Mouse (Mus musculus) CH12.LX (cell line): Measurements from ENCODE around the gene Gm3573. TPM values are rescaled to one million over a fixed set of nuclear protein-coding genes. Genes with fewer than 3 reads are reported as not detected.
"Not testable (repeated sequence)": the region's sequence is repeated elsewhere in the genome, so short reads cannot be mapped to it uniquely, and the experiment has no call there.

ENCODE experiments used
- DNase-seq: peaks from one replicate; pipeline ENCODE4 v3.0.0-alpha.2; 2013; ENCODE audit errors: extremely low read depth
- H3K27ac ChIP-seq: 2 replicates; pipeline ENCODE4 v1.5.1; 2012; ENCODE audit warnings: low read depth, mild to moderate bottlenecking, control low read depth, moderate library complexity; ENCODE audit not compliant: insufficient read depth
- H3K27me3 ChIP-seq: replicated peaks from 2 replicates; pipeline ENCODE3; 2012; ENCODE audit warnings: inconsistent platforms
- H3K36me3 ChIP-seq, 2 experiments: replicated peaks in 1 of 2; 2 replicates each; pipeline versions ENCODE3 to v1.6.1; 2012; ENCODE audit warnings: inconsistent platforms in 1 of 2, low read length in 1 of 2, mild to moderate bottlenecking in 1 of 2, mixed read lengths in 1 of 2, moderate library complexity in 1 of 2; ENCODE audit not compliant: control insufficient read depth in 1 of 2, insufficient read depth in 1 of 2
- H3K4me1 ChIP-seq, 2 experiments: 2 replicates each; pipeline ENCODE4 v1.6.1; 2012; ENCODE audit warnings: inconsistent platforms in 1 of 2, moderate library complexity in 1 of 2; ENCODE audit not compliant: insufficient read depth in 2 of 2, control insufficient read depth in 1 of 2
- H3K4me2 ChIP-seq: 2 replicates; pipeline ENCODE4 v1.6.1; 2012; ENCODE audit warnings: low read depth, mild to moderate bottlenecking, control low read depth; ENCODE audit not compliant: poor library complexity, insufficient read depth, severe bottlenecking
- H3K4me3 ChIP-seq, 3 experiments: fragments of 150-350 bp in 1 of 3; sonication (generic) in 1 of 3; replicated peaks in 1 of 3; 2 replicates each; pipeline versions ENCODE3 to v1.5.1; 2011 to 2012; ENCODE audit warnings: low read depth in 2 of 3, low read length in 2 of 3, mild to moderate bottlenecking in 2 of 3, moderate library complexity in 2 of 3, control low read depth in 1 of 3, improper control_type of control experiment in 1 of 3, inconsistent platforms in 1 of 3, mixed read lengths in 1 of 3; ENCODE audit not compliant: poor library complexity in 1 of 3
- H3K79me2 ChIP-seq: replicated peaks from 2 replicates; pipeline ENCODE4 v1.6.1; 2012; ENCODE audit warnings: mild to moderate bottlenecking, moderate library complexity; ENCODE audit not compliant: control insufficient read depth, poor library complexity, insufficient read depth, severe bottlenecking; ENCODE audit errors: extremely low read depth
- H3K9ac ChIP-seq: 2 replicates; pipeline ENCODE4 v1.6.1; 2012; ENCODE audit warnings: low read depth, mild to moderate bottlenecking, control low read depth, moderate library complexity; ENCODE audit not compliant: insufficient read depth
- H3K9me3 ChIP-seq: replicated peaks from 2 replicates; pipeline ENCODE3; 2012; ENCODE audit warnings: low read length, inconsistent platforms, mixed read lengths
- dilution Hi-C: fragments of 300-500 bp; cut with MboI; formaldehyde crosslinking; loops from 2 replicates; pipeline ENCODE4 v1.14.3; 2020; ENCODE audit warnings: low sequenced_read_pairs; ENCODE audit not compliant: extremely low pct_unique_long_range_greater_than_20kb, extremely low pct_ligation_motif_present
- in situ Hi-C: fragments of 300-500 bp; cut with MboI; formaldehyde crosslinking; loops from 3 replicates; pipeline ENCODE4 v1.14.3; 2019; ENCODE audit warnings: low sequenced_read_pairs, low pct_ligation_motif_present, low pct_unique_long_range_greater_than_20kb, mixed read lengths
- polyA plus RNA-seq: library from polyadenylated mRNA; unstranded; fragments of >175 nt; gene quantifications from 2 replicates; pipeline ENCODE4 v1.2.1, GENCODE M21; 2012; ENCODE audit warnings: low read depth; ENCODE audit not compliant: insufficient read length
- total RNA-seq, 2 experiments: library from RNA; depleted of rRNA; stranded (reverse); fragments of 300-350 nt in 1 of 2; fragments of >200 nt in 1 of 2; gene quantifications; 2 replicates each; pipeline ENCODE4 v1.2.3; 2012 to 2014

Gm3573 gene
- not detected in 2 replicates for total RNA-seq (2012; rRNA removed)
- not detected in 2 replicates for total RNA-seq (2014; rRNA removed)
- not detected in 2 replicates for polyA plus RNA-seq

- H3K4me2 ChIP-seq, H3K79me2 ChIP-seq, H3K27me3 ChIP-seq, H3K4me1 ChIP-seq, H3K9me3 ChIP-seq, H3K4me3 ChIP-seq, H3K27ac ChIP-seq, H3K9ac ChIP-seq, H3K36me3 ChIP-seq, dilution Hi-C loops, in situ Hi-C loops, DNase-seq: not testable (repeated sequence)
Measured at GRCm38 (mm10) chr14:42190691-42191090, at the start of gene Gm3573. Gene Gm3573 (minus strand): TSS chr14:42190791.

DNA sequence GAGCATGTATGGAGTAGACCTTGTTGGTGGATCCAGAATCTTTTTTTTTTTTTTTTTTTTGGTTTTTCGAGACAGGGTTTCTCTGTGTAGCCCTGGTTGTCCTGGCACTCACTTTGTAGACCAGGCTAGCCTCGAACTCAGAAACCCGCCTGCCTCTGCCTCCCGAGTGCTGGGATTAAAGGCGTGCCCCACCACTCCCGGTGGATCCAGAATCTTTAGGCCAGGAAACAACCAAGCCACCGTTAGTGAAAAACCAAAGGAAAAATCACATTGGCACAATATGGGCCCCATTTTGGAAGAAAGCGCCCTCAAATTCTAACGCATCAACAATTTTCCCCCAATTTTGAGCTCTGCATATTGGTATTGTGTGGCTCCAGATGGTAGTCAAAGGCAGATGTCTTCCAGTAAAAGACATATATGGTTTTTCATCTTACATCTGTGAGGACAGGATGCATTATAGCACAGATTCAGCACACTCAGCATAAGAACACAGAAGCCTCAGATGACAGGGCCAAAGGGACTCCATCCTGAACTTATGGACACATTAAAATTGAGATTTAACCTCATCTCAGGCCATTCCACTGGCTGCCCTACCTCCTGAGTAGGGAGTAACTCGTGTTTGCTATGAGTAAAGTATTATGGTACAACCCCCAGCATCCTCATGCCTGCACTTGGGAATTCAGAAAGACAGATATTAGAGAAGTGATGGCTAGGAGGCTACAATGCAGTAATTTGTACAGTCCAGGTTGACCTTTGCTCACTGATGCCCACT is 26.4 kb upstream of the Gm3573 start:
- H3K9me3 ChIP-seq, H3K79me2 ChIP-seq, DNase-seq, H3K27ac ChIP-seq, H3K4me2 ChIP-seq, in situ Hi-C loops, H3K4me3 ChIP-seq, H3K4me1 ChIP-seq, H3K27me3 ChIP-seq, dilution Hi-C loops, H3K36me3 ChIP-seq, H3K9ac ChIP-seq: not testable (repeated sequence)

DNA sequence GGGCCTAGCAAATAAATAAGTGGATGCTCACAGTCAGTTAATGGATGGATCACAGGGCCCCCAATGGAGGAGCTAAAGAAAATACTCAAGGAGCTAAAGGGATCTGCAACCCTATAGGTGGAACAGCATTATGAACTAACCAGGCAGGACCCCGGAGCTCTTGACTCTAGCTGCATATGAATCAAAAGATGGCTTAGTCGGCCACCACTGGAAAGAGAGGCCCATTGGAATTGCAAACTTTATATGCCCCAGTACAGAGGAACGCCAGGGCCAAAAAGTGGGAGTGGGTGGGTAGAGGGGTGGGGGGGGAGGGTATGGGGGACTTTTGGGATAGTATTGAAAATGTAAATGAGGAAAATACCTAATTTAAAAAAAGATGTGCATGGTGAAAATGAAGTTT is 6.7 kb downstream of the Gm3573 start:
- H3K79me2 ChIP-seq, dilution Hi-C loops: not testable (repeated sequence)

DNA sequence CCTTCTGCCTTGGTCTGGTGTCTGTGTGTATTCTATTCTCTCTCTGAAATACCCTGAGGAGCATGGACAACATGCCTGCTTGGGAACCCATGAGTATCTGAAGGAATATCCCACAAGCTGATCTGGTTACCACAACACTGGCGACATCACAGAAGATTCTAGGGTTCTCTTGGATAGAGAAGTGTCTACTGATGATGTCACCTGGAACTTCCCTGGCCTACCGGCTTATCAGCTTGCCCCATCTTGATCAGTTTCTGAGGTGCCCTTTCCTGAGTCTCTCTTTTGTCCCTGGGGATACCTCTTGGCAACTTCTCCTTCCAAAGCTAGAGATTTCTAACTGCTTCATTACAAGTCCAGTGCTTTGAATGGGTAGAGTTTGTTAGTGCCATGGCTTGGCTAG is 28.1 kb downstream of the Gm3573 start, which contains the start of gene Gm17027:
Gene Gm17027, minus strand, starts transcription at position 101 of the 400 bp plus-strand sequence.
- H3K4me1 ChIP-seq, H3K4me3 ChIP-seq, H3K9me3 ChIP-seq, H3K27me3 ChIP-seq, H3K79me2 ChIP-seq, H3K4me2 ChIP-seq, dilution Hi-C loops, H3K9ac ChIP-seq, in situ Hi-C loops, H3K27ac ChIP-seq, DNase-seq, H3K36me3 ChIP-seq: not testable (repeated sequence)

More for the DNA sequence above, 6.7 kb downstream of the Gm3573 start:
- H3K36me3 ChIP-seq, H3K9me3 ChIP-seq, H3K27ac ChIP-seq, DNase-seq, H3K4me2 ChIP-seq, H3K4me3 ChIP-seq, H3K9ac ChIP-seq, H3K4me1 ChIP-seq, in situ Hi-C loops, H3K27me3 ChIP-seq: not testable (repeated sequence)

Other genes starting within 250 kb of the Gm3573 start
- gene 1700024B05Rik, start 246.8 kb downstream of the Gm3573 start, total RNA-seq (2012; rRNA removed), result not detected in 2 replicates
- gene 1700024B05Rik, start 246.8 kb downstream of the Gm3573 start, total RNA-seq (2014; rRNA removed), result not detected in 2 replicates
- gene 1700024B05Rik, start 246.8 kb downstream of the Gm3573 start, polyA plus RNA-seq, result 0.16 TPM in 1 of 2 replicates, not detected in the other
- not detected in 2 replicates for gene Gm6401, start 222.9 kb downstream of the Gm3573 start, total RNA-seq (2012; rRNA removed)
- gene Gm6401, start 222.9 kb downstream of the Gm3573 start, total RNA-seq (2014; rRNA removed), result not detected in 2 replicates
- gene Gm6401, start 222.9 kb downstream of the Gm3573 start, polyA plus RNA-seq, result not detected in 2 replicates
- gene Gm3543, start 207.5 kb downstream of the Gm3573 start, total RNA-seq (2012; rRNA removed), result not detected in 2 replicates
- not detected in 2 replicates for gene Gm3543, start 207.5 kb downstream of the Gm3573 start, total RNA-seq (2014; rRNA removed)
- not detected in 2 replicates for gene Gm3543, start 207.5 kb downstream of the Gm3573 start, polyA plus RNA-seq
- not detected in 2 replicates for gene Gm7951, start 73.4 kb downstream of the Gm3573 start, total RNA-seq (2012; rRNA removed)
- gene Gm7951, start 73.4 kb downstream of the Gm3573 start, total RNA-seq (2014; rRNA removed), result not detected in 2 replicates
- gene Gm7951, start 73.4 kb downstream of the Gm3573 start, polyA plus RNA-seq, result not detected in 2 replicates
- gene Gm17027, start 28.2 kb downstream of the Gm3573 start, total RNA-seq (2012; rRNA removed), result not detected in 2 replicates
- gene Gm17027, start 28.2 kb downstream of the Gm3573 start, total RNA-seq (2014; rRNA removed), result not detected in 2 replicates
- gene Gm17027, start 28.2 kb downstream of the Gm3573 start, polyA plus RNA-seq, result not detected in 2 replicates
- gene Gm17026, start 69.3 kb upstream of the Gm3573 start, total RNA-seq (2012; rRNA removed), result not detected in 2 replicates
- gene Gm17026, start 69.3 kb upstream of the Gm3573 start, total RNA-seq (2014; rRNA removed), result not detected in 2 replicates
- gene Gm17026, start 69.3 kb upstream of the Gm3573 start, polyA plus RNA-seq, result not detected in 2 replicates
- not detected in 2 replicates for gene Gm9611, start 106.6 kb upstream of the Gm3573 start, total RNA-seq (2012; rRNA removed)
- gene Gm9611, start 106.6 kb upstream of the Gm3573 start, total RNA-seq (2014; rRNA removed), result not detected in 2 replicates
- not detected in 2 replicates for gene Gm9611, start 106.6 kb upstream of the Gm3573 start, polyA plus RNA-seq
- not detected in 2 replicates for gene Gm7995, start 119.4 kb upstream of the Gm3573 start, total RNA-seq (2012; rRNA removed)
- not detected in 2 replicates for gene Gm7995, start 119.4 kb upstream of the Gm3573 start, total RNA-seq (2014; rRNA removed)
- not detected in 2 replicates for gene Gm7995, start 119.4 kb upstream of the Gm3573 start, polyA plus RNA-seq
- not detected in 2 replicates for gene Gm8005, start 248.9 kb upstream of the Gm3573 start, total RNA-seq (2012; rRNA removed)
- gene Gm8005, start 248.9 kb upstream of the Gm3573 start, total RNA-seq (2014; rRNA removed), result not detected in 2 replicates
- gene Gm8005, start 248.9 kb upstream of the Gm3573 start, polyA plus RNA-seq, result not detected in 2 replicates